Mouse (Mus musculus) c-Kit-positive CD71-negative TER-119-negative erythroid progenitor cells, embryonic 14.5 days (primary cell): ENCODE results near the gene Hoxc10.

Experiments used
- DNase-seq: peaks from one replicate; pipeline ENCODE4 v3.0.0-alpha.2; 2013; ENCODE audit warnings: low read depth

Gene Hoxc10

DNA sequence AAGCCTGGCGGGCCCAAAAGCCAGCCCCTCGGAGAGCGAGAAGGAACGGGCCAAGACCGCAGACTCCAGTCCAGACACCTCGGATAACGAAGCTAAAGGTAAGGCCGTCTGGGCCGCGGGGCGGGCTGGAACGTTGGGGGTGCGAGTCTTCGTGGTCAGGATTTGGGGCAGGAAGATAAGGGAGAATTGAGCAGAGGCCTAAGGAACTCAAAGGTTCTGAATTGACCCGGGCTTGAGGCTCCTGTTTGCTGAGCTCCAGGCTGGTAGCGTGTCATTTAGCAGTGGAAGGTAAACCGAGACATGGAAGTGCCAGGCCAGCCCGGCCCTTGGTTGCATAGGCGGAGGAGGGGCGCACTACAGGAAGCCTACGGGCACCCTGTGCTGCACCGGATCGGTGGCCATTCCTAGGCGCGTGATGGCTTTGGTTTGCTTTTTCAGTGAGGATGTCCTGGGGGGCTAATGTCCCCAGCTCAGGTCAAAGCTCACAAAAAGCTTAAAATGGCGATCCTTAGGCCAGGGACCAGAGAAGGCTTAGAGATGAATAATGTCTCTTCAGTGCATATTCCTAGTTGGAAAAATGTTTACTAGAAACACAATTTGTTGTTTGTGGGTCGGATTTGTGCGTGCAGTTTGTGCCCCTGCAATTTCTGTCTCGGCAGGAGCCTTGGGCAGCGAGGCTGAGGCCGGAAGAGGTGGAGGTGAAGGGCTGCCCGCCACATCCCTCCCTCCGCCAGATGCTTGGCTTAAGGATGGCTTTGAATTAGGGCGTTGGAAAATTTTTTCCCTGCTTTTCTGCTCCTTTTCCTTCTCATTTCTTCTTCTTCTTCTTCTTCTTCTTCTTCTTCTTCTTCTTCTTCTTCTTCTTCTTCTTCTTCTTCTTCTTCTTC is 1.2 kb downstream of the Hoxc10 start:
- DNase-seq: no peak

DNA sequence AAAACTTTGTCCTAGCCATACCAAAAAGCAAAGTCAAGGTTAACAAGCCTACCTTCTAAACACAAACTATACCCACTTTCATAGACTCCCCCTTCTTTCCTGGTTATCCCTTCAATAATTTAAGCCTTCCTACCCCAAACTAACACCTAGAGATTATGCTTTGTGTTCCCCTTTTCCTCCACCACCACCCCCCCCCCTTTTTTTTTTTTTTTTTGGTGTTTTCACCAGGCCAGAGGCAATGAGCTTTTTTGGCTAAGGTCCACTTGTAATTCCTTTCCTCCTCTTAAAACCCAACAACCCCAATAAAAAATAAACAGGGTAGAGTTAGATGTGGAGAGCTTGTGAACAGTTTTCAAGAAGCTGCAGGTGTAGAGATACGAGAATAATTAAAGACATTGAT is 2.7 kb downstream of the Hoxc10 start:
- DNase-seq: no peak

DNA sequence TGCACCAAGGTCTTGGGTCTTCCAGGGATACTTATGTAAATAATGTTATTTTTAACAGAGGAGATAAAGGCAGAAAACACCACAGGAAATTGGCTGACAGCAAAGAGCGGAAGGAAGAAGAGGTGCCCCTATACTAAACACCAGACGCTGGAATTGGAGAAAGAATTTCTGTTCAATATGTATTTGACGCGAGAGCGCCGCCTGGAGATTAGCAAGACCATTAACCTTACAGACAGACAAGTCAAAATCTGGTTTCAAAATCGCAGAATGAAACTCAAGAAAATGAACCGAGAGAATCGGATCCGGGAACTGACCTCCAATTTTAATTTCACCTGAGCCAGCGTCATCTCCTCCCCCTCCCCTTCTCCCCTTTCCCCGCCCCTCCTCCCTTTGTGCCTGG is 4.1 kb downstream of the Hoxc10 start:
- no peak for DNase-seq

DNA sequence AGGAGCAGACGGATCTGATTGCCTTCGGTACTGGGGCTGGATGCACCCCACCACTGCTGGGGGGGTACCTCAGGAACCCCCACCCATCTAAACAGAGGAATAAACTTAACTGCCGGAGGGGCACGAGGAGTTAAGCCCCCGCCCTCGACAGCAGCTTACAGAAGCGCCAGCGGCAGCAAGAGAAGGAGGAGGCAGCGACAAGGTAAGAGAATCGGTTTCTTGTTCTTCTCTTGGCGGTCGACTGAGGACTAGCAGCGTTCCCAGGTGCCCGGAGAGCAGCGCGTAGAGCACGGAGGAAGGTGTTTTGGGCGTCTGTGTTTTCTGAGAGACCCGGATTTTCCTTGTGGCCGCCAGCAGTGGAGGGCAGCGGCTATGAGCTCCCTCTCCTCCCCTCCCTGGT is 5.7 kb downstream of the Hoxc10 start:
- DNase-seq: no peak

DNA sequence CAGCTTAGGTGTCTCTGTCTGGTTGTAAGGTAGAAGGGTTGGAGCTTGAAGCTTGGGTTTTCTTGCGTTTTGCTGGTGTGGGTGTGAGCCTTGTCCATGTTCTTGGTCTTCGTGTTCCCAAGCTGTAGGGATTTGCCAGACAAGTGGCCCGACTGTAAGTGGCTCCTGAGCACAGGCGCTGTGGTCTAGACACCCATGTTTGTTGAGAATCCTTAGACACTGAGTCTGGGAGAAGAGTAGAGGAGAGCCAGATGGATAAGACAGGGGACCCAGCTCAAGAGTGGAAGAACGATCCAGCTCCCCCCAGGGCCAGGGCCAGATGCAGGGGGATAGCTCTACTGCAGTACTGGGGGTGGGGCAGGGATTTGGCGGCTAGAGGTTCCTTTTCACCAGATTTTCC is 6.2 kb downstream of the Hoxc10 start:
- DNase-seq: no peak

DNA sequence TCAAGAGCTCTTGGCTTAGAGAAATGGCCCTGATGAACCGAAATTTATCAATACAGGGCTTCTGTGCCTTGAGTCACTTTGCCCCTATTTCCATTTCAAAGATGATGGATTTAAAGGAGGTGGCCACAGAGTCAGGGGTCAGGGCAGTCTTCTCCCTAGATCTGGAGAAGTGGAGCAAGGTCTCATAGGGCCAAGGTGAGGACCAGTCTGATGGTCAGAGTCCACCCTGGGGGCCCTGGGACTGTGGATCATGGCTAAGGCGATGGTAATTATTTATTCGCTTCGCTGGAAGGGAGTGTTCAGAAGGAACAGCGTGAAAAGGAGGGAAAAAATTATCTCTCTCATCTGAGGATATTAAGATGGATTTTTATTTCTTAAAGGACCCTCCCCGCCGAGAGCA is 8.4 kb downstream of the Hoxc10 start:
- no peak for DNase-seq

DNA sequence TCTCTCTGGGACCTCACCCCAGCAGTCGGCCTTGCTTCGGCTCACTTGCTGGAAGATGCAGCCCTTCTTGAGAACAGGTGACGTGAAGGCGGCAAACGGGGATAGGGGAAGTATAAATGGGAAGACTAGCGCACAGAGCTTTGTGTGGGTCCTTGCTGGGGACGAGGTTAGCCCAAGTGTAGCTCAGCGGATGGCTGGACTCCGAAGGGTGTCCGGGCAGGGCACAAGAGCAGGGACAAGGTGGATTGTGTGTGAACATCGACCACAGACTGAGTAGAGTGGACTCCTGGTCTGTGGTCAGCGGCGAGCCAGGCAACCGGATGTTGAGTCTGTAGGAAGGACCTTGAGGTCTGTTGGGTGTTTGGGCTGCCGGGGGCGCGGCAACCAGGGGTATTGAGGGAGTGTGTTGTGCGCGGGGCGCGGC is 9.1 kb downstream of the Hoxc10 start:
- no peak for DNase-seq

DNA sequence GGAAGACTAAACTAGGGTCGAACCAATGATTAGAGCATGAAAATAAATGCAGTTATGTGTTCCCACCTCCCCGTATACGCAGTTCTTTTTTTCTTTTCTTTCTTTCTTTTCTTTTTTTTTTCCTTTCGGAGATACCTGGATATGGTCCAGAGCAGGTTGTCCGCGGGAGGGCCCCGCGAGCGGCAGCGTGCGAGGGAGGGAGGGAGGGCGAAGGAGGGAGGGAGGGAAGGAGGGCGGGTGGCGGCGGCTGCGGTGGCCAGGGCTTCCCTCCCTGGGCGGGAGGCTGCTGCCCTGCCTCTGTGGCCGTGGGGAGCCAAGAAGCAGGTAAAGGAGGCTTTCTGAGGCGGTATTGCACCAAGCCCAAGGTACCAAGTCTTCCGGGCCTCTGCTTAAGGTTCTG is 9.6 kb downstream of the Hoxc10 start, which contains the start of gene Hoxc9:
TSS of gene Hoxc9 (plus strand) at position 269 of the 400 bp plus-strand sequence.
- no peak for DNase-seq

DNA sequence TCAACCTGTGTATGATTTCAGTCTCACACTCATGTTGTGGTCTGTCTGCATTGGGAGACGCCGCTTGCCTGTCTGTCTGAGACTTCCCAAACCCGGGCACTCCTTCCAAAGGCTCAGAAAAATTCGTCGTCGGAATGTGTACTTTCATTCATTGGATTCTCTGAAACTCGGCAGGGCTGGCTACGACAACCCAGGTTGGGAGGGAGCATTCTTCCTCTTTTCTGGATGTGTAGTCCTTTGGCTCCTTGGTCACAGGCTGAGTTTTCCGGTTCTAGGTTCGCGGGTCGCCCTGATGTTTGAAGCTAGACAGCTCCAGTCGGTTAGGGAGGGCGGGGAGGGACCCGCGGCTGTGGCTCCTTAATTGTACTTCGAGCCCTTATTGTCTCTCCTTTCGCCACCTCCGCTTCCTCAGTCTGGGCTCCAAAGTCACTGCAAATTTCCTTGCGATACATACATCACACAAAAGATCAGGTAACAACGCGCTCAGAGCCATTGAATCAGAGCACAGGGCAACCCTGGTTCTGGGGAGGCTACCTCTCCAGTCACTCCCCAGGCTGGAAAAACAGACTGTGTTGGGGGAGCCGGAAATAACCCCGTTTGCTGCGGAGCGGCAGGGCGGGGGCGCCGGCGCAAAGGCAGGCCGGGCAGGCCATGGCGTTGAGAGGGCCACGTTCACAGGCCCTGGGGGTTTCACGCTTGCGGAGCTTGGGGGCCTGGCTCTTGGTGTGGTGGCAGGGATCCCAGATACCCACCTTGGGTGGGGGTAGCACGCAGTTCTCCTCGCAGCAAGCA is 10.2 kb downstream of the Hoxc10 start:
- no peak for DNase-seq

DNA sequence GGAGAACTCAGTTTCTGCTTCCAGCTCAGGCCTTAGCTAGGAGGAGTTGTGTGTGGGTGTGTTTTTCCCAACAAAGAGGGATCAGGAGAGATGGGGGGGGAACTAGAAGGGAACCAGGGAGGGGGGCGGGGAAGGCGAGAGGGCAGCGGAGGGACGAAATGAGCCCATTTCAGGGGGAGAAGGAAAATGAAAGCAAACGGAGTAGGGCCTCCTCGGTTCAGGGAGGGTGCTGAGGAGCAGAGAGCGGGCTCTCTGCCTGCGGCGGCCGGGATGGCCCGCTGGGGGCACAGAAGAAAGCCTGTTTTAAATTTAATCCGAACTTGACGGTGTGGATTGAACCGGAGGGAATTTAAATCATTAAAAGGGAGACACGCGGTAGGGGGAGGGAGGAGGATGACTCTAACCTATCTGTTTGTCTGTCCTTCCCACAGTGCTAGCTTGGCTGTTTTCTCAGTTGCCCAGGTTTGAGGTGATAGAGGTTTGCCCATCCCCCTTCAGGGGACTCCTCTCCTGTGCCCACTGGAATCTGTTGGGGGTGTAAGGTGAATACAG is 10.9 kb downstream of the Hoxc10 start:
- DNase-seq: no peak

DNA sequence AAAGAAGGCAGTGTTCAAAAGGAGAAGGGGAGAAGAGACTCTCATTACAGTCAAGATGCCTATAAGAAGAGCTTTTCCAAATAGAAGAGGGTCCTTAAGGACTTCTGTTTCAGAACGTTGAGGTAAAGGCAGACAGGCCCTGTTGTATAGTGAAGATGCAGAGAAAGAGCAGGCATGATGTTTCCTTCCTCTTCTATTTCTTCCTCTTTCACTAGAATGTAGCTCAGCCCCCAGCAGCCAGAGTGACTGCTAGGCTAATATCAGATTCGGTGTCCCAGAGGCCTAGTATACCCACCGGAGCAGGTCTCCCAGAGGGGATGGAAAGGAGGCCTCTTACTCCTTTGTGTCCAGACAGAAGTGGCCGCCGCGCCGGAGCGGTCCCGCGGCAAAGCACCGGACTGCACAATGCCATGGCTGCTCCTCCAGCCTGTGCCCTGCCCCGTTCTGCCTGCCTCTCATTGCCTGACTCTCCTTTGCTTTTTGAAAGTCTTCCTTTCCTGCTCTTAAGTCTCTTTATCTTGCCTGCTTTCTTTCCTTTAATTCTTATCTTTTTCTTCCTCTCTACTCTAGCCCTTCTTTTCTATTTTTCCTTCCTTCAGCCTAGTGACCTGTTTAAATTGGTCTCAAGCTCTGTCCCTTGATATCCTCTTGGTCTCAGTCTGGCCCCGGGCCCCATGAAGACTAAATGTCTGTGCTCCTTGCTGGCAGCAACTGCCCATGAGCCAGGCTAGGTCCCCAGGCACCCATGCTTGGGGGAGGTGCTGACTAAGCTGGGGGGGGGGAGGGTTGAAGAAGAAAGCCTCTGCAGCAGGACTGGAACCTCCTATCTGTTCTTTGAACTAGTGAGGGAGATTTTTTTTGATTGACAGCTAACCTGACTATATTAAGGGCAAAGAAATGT is 12.3 kb downstream of the Hoxc10 start:
- no peak for DNase-seq

DNA sequence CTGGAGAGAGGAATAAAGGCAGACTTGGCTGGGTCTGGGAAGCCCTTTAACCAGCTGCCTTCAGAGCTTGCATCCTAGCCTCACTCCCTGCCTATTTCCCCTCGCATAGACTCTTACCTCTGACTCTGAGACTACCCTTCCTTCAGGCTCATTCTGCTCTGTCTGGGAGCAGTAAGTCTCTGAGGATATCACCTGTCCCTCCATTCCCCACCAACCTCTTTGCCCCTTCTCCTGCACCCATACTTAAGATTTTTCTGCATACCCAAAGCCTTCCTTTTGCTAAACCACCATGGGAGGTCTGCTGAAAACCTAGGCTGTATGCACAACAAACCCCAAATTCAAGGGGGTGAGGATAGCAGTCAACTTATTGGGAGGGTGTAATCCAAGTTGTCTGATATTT is 13.3 kb downstream of the Hoxc10 start:
- no peak for DNase-seq

DNA sequence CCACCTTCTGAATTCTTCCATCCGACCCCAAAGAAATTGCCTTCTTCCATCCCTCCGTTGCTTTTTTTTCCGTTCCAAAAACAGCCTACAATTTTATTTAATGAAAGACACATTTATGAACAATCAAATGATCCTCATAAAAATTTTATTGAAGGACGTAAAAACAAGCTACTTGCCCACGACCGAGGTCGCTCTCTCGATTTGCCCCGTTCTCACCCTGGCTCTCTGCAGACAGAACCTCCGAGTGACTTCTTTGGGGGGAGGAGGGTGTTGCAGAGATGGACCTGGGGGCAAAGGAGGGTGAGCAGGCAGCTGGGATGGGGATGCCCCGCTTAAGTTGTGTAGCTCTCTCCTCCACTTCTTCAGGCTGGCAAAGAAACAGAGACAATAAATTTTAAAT is 13.8 kb downstream of the Hoxc10 start:
- DNase-seq: no peak

DNA sequence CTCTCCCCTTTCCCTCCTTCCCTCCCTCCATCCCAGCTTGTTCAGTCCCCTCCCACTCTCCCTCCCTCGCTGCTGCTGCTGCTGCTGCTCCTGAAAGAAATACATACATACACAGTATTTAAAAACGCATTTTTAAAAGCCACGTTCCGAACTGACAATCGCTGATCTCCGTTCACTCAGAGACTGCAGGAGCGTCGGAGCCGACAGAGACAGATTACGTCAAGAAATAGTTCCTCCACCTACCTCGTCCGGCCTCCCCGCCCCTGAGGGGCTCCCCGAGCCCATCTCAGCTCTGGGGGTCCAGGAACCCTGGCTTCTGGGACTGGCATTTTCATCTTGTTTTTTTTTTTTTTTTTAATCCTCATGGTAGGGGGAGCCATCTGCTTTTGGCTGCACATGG is 14.3 kb downstream of the Hoxc10 start:
- DNase-seq: no peak

DNA sequence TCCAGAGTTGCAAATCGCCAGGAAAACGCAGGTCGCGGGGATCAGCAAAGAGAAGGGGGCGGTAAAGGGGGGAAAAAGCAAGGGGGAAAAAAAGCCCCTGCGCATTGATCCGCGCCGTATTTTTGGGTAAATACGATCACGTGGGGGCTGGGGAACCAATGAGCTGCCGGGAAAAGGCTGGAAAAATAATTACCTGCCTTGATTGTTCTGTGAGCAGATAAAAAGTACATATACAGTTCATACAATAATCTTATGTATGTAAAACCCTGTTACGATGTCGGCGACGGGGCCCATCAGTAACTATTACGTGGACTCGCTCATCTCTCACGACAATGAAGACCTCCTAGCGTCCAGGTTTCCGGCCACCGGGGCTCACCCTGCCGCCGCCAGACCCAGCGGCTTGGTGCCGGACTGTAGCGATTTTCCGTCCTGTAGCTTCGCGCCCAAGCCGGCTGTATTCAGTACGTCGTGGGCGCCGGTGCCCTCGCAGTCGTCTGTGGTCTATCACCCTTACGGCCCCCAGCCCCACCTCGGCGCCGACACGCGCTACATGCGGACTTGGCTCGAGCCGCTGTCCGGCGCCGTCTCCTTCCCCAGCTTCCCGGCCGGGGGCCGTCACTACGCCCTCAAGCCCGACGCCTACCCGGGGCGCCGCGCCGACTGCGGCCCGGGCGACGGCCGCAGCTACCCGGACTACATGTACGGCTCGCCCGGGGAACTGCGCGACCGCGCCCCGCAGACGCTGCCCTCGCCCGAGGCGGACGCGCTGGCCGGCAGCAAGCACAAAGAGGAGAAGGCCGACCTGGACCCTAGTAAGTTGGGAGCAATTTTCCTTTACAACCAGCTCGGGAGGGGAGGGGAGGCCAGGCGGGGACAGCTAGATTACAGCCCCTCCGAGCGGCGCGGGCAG is 15.0 kb downstream of the Hoxc10 start:
- no peak for DNase-seq

DNA sequence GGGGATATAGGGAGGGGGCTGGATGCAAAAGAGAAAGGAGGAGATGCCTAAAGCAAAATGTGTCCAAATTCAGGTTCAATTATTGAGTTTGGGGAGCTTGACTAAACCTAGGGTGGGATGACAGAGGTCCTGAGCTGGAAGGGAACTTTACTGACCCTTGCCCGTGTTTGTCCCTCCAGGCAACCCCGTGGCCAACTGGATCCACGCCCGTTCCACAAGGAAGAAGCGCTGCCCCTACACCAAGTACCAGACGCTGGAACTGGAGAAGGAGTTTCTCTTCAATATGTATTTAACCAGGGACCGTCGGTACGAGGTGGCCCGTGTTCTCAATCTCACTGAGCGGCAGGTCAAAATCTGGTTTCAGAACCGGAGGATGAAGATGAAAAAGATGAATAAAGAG is 17.1 kb downstream of the Hoxc10 start:
- DNase-seq: no peak

DNA sequence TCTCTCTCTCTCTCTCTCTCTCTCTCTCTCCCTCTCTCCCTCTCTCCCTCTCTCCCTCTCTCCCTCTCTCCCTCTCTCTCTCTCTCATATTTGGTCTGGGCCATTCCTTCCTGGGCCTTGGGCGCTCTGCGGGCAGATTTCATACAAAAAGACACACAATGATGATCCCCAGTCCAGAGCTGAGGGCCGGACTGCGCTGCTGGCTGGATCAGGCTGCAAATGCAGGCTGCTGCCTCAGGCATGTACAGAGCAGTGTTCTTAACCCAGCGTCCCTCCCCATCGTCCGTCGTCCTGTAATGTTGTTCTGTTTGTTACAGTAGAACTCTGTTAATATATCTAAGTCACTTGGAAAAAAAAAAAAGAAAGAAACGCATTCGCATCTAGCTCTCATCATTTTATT is 17.9 kb downstream of the Hoxc10 start:
- DNase-seq: no peak

DNA sequence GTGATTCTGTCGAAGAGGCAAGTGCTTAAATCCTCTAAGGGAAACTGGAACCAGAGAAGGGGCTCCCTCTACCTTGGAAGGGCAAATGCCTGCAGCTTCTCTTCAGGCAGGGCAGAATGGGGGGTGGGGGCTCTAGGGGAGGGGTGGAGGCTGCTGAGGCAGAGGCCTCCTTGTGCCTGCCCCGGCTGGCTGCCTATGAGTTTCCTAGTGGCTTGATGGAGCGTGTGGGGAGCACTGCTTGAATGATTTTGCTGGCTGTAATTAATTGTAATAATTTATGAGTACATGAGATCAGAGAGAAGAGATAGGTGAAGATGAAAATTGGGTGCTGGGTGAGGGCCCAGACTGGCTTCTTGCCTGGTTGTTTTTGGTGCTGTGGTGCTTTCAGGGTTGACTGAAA is 18.3 kb downstream of the Hoxc10 start:
- DNase-seq: no peak

DNA sequence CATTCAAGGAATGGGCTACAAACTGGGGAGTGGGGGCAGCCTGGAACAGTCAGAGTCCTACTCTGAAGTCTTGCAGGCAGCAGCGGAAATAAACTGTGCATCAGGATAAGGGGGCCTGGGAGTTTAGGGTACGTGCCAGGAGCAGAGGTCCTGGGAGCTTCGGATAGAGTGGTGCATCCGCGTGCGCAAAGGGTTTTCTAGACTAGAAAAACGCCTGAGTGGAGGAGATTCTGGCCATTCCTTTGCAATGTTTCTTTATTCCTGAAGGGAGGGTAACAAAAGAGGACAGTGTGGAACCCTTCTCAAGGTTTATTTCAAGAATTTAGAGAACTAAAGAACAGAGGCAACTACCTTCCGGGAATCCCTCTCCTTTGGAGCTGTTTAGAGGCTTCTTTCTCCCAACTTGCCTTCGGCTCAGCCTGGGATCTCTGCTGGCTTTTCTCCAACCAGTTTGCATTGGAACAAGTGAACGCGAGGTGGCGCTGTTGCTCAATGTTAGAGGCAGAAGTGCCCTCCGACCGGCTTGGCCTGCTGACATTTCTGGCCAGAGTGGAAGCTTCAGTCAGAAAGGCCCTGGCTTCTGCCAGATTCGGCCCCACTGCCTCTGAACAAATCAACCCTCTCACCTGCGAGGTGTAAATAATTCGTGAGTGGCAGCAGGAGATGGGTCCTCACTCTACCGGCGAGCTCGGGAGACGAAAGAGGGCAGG is 20.7 kb downstream of the Hoxc10 start:
- DNase-seq: peak; percentile 84

DNA sequence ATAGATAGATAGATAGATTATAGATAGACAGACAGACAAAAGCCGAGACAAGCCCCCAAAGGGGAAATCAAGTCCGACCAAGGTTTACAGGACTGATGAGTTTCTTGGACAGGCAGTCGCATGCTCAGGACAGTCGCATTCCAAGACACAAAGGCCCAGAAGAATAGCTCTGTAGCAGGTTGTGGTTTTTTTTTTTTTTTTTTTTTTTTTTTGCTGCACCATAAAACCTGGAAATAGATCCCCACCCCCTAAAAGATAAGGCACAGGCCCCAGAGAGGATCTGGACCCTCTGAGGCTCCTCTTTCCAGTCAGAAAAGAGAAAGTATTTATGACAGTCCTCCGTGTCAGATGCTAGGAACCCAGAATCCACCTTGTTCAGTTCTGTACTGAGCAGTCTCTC is 21.5 kb downstream of the Hoxc10 start:
- DNase-seq: no peak
